Mouse (Mus musculus) c-Kit-positive CD71-negative TER-119-negative erythroid progenitor cells, embryonic 14.5 days (primary cell): ENCODE results near the gene Golga3.
A peak's percentile ranks its signal among the peaks of the same experiment; 100 is the strongest.

ENCODE experiments used
- DNase-seq: peaks from one replicate; pipeline ENCODE4 v3.0.0-alpha.2; 2013; ENCODE audit warnings: low read depth

Golga3 gene

GRCm38 (mm10) chr5:110176362-110177020 lies at the start of gene Golga3:
Golga3 (plus strand) TSS chr5:110176701.
- peak; percentile 92 for DNase-seq

- peak; percentile 96 for DNase-seq
Observed at GRCm38 (mm10) chr5:110135293-110136086, 41.0 kb upstream of the Golga3 start, which contains the start of gene Chfr. Chfr (plus strand) TSS chr5:110135842.

GRCm38 (mm10) chr5:110136087-110136464 lies 40.4 kb upstream of the Golga3 start:
- no peak for DNase-seq

GRCm38 (mm10) chr5:110137816-110138215 lies 38.7 kb upstream of the Golga3 start:
- DNase-seq: no peak

GRCm38 (mm10) chr5:110139325-110139724 lies 37.2 kb upstream of the Golga3 start:
- DNase-seq: no peak

GRCm38 (mm10) chr5:110140424-110140823 lies 36.1 kb upstream of the Golga3 start:
- no peak for DNase-seq

GRCm38 (mm10) chr5:110142309-110142708 lies 34.2 kb upstream of the Golga3 start:
- DNase-seq: no peak

- DNase-seq: no peak
Observed at GRCm38 (mm10) chr5:110143007-110143406, 33.5 kb upstream of the Golga3 start.

- no peak for DNase-seq
Observed at GRCm38 (mm10) chr5:110169374-110169773, 7.1 kb upstream of the Golga3 start.

- no peak for DNase-seq
Observed at GRCm38 (mm10) chr5:110177021-110177420, 520 bp downstream of the Golga3 start.

GRCm38 (mm10) chr5:110178628-110179027 lies 2.1 kb downstream of the Golga3 start:
- DNase-seq: no peak

GRCm38 (mm10) chr5:110181716-110182115 lies 5.2 kb downstream of the Golga3 start:
- no peak for DNase-seq

GRCm38 (mm10) chr5:110203164-110203895 lies 26.8 kb downstream of the Golga3 start:
- no peak for DNase-seq

- DNase-seq: no peak
Observed at GRCm38 (mm10) chr5:110204777-110205176, 28.3 kb downstream of the Golga3 start.

- no peak for DNase-seq
Observed at GRCm38 (mm10) chr5:110211312-110211711, 34.8 kb downstream of the Golga3 start.

- DNase-seq: no peak
Observed at GRCm38 (mm10) chr5:110216780-110217179, 40.3 kb downstream of the Golga3 start.

GRCm38 (mm10) chr5:110220331-110220730 lies 43.8 kb downstream of the Golga3 start:
- no peak for DNase-seq

- no peak for DNase-seq
Observed at GRCm38 (mm10) chr5:110222757-110223156, 46.3 kb downstream of the Golga3 start.

GRCm38 (mm10) chr5:110225056-110225455 lies 48.6 kb downstream of the Golga3 start:
- DNase-seq: no peak

- no peak for DNase-seq
Observed at GRCm38 (mm10) chr5:110227336-110227883, 50.9 kb downstream of the Golga3 start.

- no peak for DNase-seq
Observed at GRCm38 (mm10) chr5:110230401-110230779, 53.9 kb downstream of the Golga3 start.

- DNase-seq: peak; percentile 88
Observed at GRCm38 (mm10) chr5:110230780-110231461, 54.4 kb downstream of the Golga3 start, which contains the start of gene Ankle2. Ankle2 (plus strand) TSS chr5:110231004.
